In the genomic region with DNA sequence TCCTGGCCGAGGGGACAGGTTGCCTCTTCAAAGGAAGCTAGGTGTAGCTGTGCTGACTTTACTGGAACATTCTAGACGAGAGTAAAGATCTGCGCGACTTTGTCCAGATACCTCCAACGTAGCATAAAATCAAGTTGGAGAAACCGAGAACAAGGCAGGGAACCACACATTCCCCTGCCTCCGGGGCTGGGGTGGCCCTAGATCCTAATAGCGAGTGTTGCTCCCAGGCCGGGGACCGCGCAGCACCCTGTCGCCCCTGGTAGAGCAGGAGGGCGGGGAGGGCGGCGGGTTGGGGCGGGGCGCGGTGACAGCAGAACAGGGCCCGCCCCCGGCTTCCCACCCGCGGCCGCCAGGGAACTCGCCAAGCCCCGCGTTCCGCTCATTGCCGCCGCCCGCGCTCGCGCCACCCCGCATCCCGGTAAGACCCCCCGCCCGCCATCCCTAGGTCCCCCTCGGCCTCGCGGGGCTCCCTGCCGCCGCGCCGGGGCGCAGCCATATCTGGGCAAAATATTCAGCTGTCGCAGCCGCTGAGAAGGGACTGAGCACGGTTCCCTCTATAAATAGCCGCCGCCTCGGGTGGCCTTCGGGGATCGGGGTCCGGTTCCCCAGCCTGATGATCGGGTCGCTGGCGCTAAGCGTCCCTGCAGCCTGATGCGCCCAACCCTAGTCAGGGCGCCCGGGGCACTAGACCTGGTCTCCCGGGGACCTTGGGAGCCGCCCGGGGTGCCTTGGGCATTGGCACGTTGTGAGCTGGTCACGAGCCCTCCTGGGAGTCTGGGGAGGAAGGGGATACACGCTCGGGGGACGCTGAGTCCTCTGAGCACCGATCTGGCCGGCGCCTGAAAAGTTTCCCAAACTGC, we compare ENCODE assay signal across 8 mouse cellular contexts. TPM values are rescaled to one million over a fixed set of nuclear protein-coding genes. Genes with fewer than 3 reads are reported as not detected.
DNase-seq lines count a peak whose midpoint lies in the region; ATAC-seq and TF ChIP-seq lines count a peak whose summit lies in the region.

A gene (plus strand): TSS at position 44 of the 860 bp plus-strand sequence.

- peak within 1 kb of the TSS; percentile 98 for H3K4me2 ChIP-seq in embryonic facial prominence, embryonic 12.5 days (replicated peaks)
- peak within 1 kb of the TSS; percentile 98 for H3K4me2 ChIP-seq in limb, embryonic 12.5 days
- H3K4me2 ChIP-seq in midbrain, embryonic 11.5 days = peak within 1 kb of the TSS; percentile 85

- H3K36me3 ChIP-seq in embryonic facial prominence, embryonic 12.5 days = no peaks in the 10 kb centered on the region
- H3K36me3 ChIP-seq in heart, adult 2 months (ENCODE audit: control insufficient read depth, insufficient read depth, low read length) = no peaks in the 10 kb centered on the region
- no peaks in the 10 kb centered on the region for H3K36me3 ChIP-seq in limb, embryonic 12.5 days
- no peaks in the 10 kb centered on the region for H3K36me3 ChIP-seq in midbrain, embryonic 11.5 days (ENCODE audit: control insufficient read depth, insufficient read depth, low read length)
- H3K36me3 ChIP-seq in spleen, adult 2 months (ENCODE audit: control insufficient read depth, insufficient read depth, low read length) = no peaks in the 10 kb centered on the region

- H3K9me3 ChIP-seq in embryonic facial prominence, embryonic 12.5 days = no peaks in the 10 kb centered on the region
- no peaks in the 10 kb centered on the region for H3K9me3 ChIP-seq in limb, embryonic 12.5 days
- H3K9me3 ChIP-seq in midbrain, embryonic 11.5 days (ENCODE audit: control insufficient read depth, low read length) = no peaks in the 10 kb centered on the region

- H3K4me3 ChIP-seq in embryonic facial prominence, embryonic 12.5 days = peak within 1 kb of the TSS; percentile 58
- peak within 1 kb of the TSS; percentile 65 for H3K4me3 ChIP-seq in heart, adult 2 months
- peak within 1 kb of the TSS; percentile 61 for H3K4me3 ChIP-seq in limb, embryonic 12.5 days (replicated peaks)
- H3K4me3 ChIP-seq in midbrain, embryonic 11.5 days (ENCODE audit: low read depth, low read length) = peak within 1 kb of the TSS; percentile 47
- peak within 1 kb of the TSS; percentile 56 for H3K4me3 ChIP-seq in spleen, adult 2 months (ENCODE audit: extremely low read depth, insufficient read depth, insufficient read length)

- DNase-seq in ovary, adult 18-20 months (ENCODE audit: low spot score) = peak; percentile 25
- no peak for DNase-seq in ovary, postnatal 10 days (ENCODE audit: low spot score)
- peak; percentile 85 to 87 for DNase-seq in heart, adult 2 months
- peak; percentile 18 for DNase-seq in kidney, adult 11 months
- DNase-seq in midbrain, embryonic 11.5 days (ENCODE audit: low spot score, missing footprints) = peak; percentile 93
- peak in 1 of 2 experiments; percentile 18 for DNase-seq in spleen, adult 2 months (ENCODE audit: low read depth in 1 of 2, low spot score in 2 of 2)

- peak within 1 kb of the TSS; percentile 44 for H3K9ac ChIP-seq in embryonic facial prominence, embryonic 12.5 days
- H3K9ac ChIP-seq in heart, adult 2 months (ENCODE audit: low read depth, low read length) = peak within 1 kb of the TSS; percentile 94
- peak within 1 kb of the TSS; percentile 60 for H3K9ac ChIP-seq in limb, embryonic 12.5 days (replicated peaks)
- peak within 1 kb of the TSS; percentile 48 for H3K9ac ChIP-seq in midbrain, embryonic 11.5 days (ENCODE audit: low read length)

- peak; percentile 46; the same call in 1 of the 2 replicates for TF ChIP-seq EP300 in heart, adult 2 months (IDR thresholded peaks at IDR 0.05; ENCODE audit: insufficient read depth, low read depth, low read length)

- no peaks in the 10 kb centered on the region for H3K79me2 ChIP-seq in heart, adult 2 months (replicated peaks; ENCODE audit: control insufficient read depth, insufficient read depth, low read length)

- TF ChIP-seq POLR2A in heart, adult 2 months (IDR thresholded peaks at IDR 0.05; ENCODE audit: insufficient read depth, low read depth, low read length) = peak; percentile 54
- TF ChIP-seq POLR2A in spleen, adult 2 months (IDR thresholded peaks at IDR 0.05; ENCODE audit: low read depth, low read length) = no peak

- H3K27me3 ChIP-seq in embryonic facial prominence, embryonic 12.5 days = peaks cover 44% of the 10 kb centered on the region
- H3K27me3 ChIP-seq in heart, adult 2 months (ENCODE audit: control insufficient read depth, insufficient read depth, low read length) = no peaks in the 10 kb centered on the region
- peaks cover 73% of the 10 kb centered on the region for H3K27me3 ChIP-seq in limb, embryonic 12.5 days
- peaks cover 35% of the 10 kb centered on the region for H3K27me3 ChIP-seq in midbrain, embryonic 11.5 days (ENCODE audit: control insufficient read depth, insufficient read depth, low read length)
- peaks cover 7% of the 10 kb centered on the region for H3K27me3 ChIP-seq in spleen, adult 2 months (ENCODE audit: control insufficient read depth, insufficient read depth, low read length)

- intact Hi-C loops in heart, adult 2 months (cut with DNase I) = loop anchor here (2.0 kb wide), 1 partner anchor 48 kb away; no protein-coding TSS in a partner anchor

- ATAC-seq in embryonic facial prominence, embryonic 12.5 days (ENCODE audit: insufficient number of reproducible peaks, insufficient read depth, low FRiP score, low TSS enrichment) = 0 out of 2 replicates have a peak, but pooled peaks have one; percentile 59
- ATAC-seq in limb, embryonic 12.5 days (ENCODE audit: insufficient number of reproducible peaks, insufficient read depth, low FRiP score, low TSS enrichment, low read depth) = 0 out of 2 replicates have a peak, but pooled peaks have one; percentile 49
- ATAC-seq in midbrain, embryonic 11.5 days (ENCODE audit: low FRiP score) = peak; percentile 63

- H3K27ac ChIP-seq in embryonic facial prominence, embryonic 12.5 days = no peak within 1 kb of the TSS
- H3K27ac ChIP-seq in heart, adult 2 months = peak within 1 kb of the TSS; percentile 97
- H3K27ac ChIP-seq in limb, embryonic 12.5 days = 0 out of 2 replicates have a peak within 1 kb of the TSS, but pooled peaks have one; percentile 7
- H3K27ac ChIP-seq in midbrain, embryonic 11.5 days (ENCODE audit: low read depth, low read length) = no peak within 1 kb of the TSS
- H3K27ac ChIP-seq in spleen, adult 2 months (ENCODE audit: insufficient read depth, low read length) = no peak within 1 kb of the TSS; the same call in 1 of the 2 replicates

- TF ChIP-seq CTCF in heart, adult 2 months (IDR thresholded peaks at IDR 0.05) = peak; percentile 70
- no peak for TF ChIP-seq CTCF in spleen, adult 2 months (IDR thresholded peaks at IDR 0.05; ENCODE audit: extremely low read depth, insufficient read depth, insufficient read length, insufficient replicate concordance)

- under 1% methylated on average over 72 of the region's 72 CpGs for WGBS in embryonic facial prominence, embryonic 12.5 days
- WGBS in heart, adult 2 months = under 1% methylated on average over 72 of the region's 72 CpGs
- WGBS in limb, embryonic 12.5 days = under 1% methylated on average over 70 of the region's 72 CpGs
- under 1% methylated on average over 70 of the region's 72 CpGs for WGBS in midbrain, embryonic 11.5 days
- under 1% methylated on average over 71 of the region's 72 CpGs for WGBS in spleen, adult 2 months

- H3K4me1 ChIP-seq in embryonic facial prominence, embryonic 12.5 days = peaks cover 13% of the 10 kb centered on the region
- H3K4me1 ChIP-seq in heart, adult 2 months (ENCODE audit: control insufficient read depth, insufficient read depth, low read length) = peaks cover 7% of the 10 kb centered on the region
- H3K4me1 ChIP-seq in limb, embryonic 12.5 days (replicated peaks) = peaks cover 36% of the 10 kb centered on the region
- peaks cover 21% of the 10 kb centered on the region for H3K4me1 ChIP-seq in midbrain, embryonic 11.5 days (ENCODE audit: control insufficient read depth, insufficient read depth, low read length)
- H3K4me1 ChIP-seq in spleen, adult 2 months (ENCODE audit: control insufficient read depth, insufficient read depth, insufficient read length) = peaks cover 4% of the 10 kb centered on the region; the same call in 1 of the 2 replicates

RNA-seq across cellular contexts. Expression of the gene that starts here (rescaled TPM):
- polyA plus RNA-seq in embryonic facial prominence, embryonic 12.5 days (2016; fragmentation: Nextera tagmentation; extraction: Ambion mirVana) = 2.8 and 4.3 TPM in 2 replicates
- 100 to 1,000 TPM; 250 to 264 TPM for total RNA-seq in heart, adult 2 months (2021)
- 142 and 220 TPM in 2 replicates for polyA plus RNA-seq in heart, adult 2 months (2012; rRNA removed)
- 4.8 and 5.1 TPM in 2 replicates for polyA plus RNA-seq in limb, embryonic 12.5 days (2016; fragmentation: Nextera tagmentation; extraction: Ambion mirVana)
- 2.7 and 3.4 TPM in 2 replicates for polyA plus RNA-seq in midbrain, embryonic 11.5 days (2014; fragmentation: Nextera tagmentation; extraction: Ambion mirVana)
- 2.9 and 5.2 TPM in 2 replicates for polyA plus RNA-seq in spleen, adult 2 months (2012; rRNA removed)

Comparison
In these comparisons a context has a peak if more than half of its experiments do, and no peak if none do; other contexts are left out.
1. RNA of the gene that starts here (polyA plus RNA-seq): 142 to 220 TPM in heart, adult 2 months; 2.9 to 5.2 TPM in spleen, adult 2 months, 4.8 to 5.1 TPM in limb, embryonic 12.5 days, 2.8 to 4.3 TPM in embryonic facial prominence, embryonic 12.5 days and 2.7 to 3.4 TPM in midbrain, embryonic 11.5 days; every median in the first group is over 10 times any median in the second.
2. H3K27ac ChIP-seq: peak in heart, adult 2 months (single experiment) and limb, embryonic 12.5 days (single experiment); none in embryonic facial prominence, embryonic 12.5 days (single experiment), midbrain, embryonic 11.5 days (single experiment) and spleen, adult 2 months (single experiment).
3. H3K9ac ChIP-seq: peak in every context shown above with its lines; median percentile 94 in heart, adult 2 months; 60 in limb, embryonic 12.5 days; 48 in midbrain, embryonic 11.5 days; 44 in embryonic facial prominence, embryonic 12.5 days.
4. Peak in every context shown above with its lines, with median percentiles within 50 percentile points of each other: ATAC-seq, H3K4me2 ChIP-seq and H3K4me3 ChIP-seq.